Mouse (Mus musculus): ENCODE results near the gene Poc1b.

DNA sequence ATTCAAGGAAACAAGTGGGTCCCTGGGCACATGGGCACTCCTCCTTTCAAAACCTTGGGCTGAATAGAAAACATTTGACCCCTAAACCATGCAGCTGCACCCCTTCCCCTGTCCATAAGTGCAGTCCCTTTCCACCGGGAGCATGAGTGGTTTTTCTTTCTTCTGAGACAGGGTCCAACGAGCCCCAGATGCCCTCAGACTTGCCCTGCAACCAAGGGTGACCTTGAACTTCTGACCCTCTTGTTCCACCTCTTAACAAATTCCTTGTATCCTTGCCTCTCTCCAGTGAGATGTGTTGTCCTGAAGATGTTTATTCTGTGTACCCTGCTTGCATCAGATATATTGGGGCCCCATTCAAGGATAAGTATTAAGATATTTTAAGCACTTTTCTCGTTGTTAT, 6.7 kb downstream of the Poc1b start:
- TF ChIP-seq TCF3 (IDR thresholded peaks at IDR 0.05; ENCODE audit: insufficient read length, low read depth), result no peak
- TF ChIP-seq POLR2A (IDR thresholded peaks at IDR 0.05; ENCODE audit: insufficient read length, low read depth), result no peak
- TF ChIP-seq TCF12 (IDR thresholded peaks at IDR 0.05; ENCODE audit: insufficient read depth, poor library complexity, severe bottlenecking), result no peak
- TF ChIP-seq POLR2AphosphoS2 (IDR thresholded peaks at IDR 0.05; ENCODE audit: insufficient read length, low read depth), result no peak
- no peak for TF ChIP-seq E2F4 (IDR thresholded peaks at IDR 0.05; ENCODE audit: insufficient read depth)
- TF ChIP-seq MAX (IDR thresholded peaks at IDR 0.05; ENCODE audit: low read depth), result no peak
- TF ChIP-seq USF1 (IDR thresholded peaks at IDR 0.05; ENCODE audit: low read depth), result no peak
- no peak for TF ChIP-seq MYOD1 (IDR thresholded peaks at IDR 0.05; ENCODE audit: control insufficient read depth in 1 of 3, insufficient read length in 2 of 3, low read depth in 2 of 3)
- TF ChIP-seq CEBPB (IDR thresholded peaks at IDR 0.05; ENCODE audit: insufficient read depth, poor library complexity, severe bottlenecking), result no peak

All from myocyte (in vitro differentiated cells).